Mouse (Mus musculus): ENCODE data around the gene Nbea.

GRCm38 (mm10) chr3:55693073-55693472 lies 490.4 kb downstream of the Nbea start:
- TF ChIP-seq CTCF (IDR thresholded peaks at IDR 0.05; ENCODE audit: borderline replicate concordance, control insufficient read depth, extremely low read depth, insufficient read depth, low read length, poor library complexity): no peak
- no peak for TF ChIP-seq POLR2A (IDR thresholded peaks at IDR 0.05; ENCODE audit: control insufficient read depth, extremely low read depth, insufficient read depth, low read length, poor library complexity)
